Mouse (Mus musculus): ENCODE measurements around the gene Arf3.

- no peak for TF ChIP-seq CTCF (IDR thresholded peaks at IDR 0.05; ENCODE audit: borderline replicate concordance, control insufficient read depth, extremely low read depth, insufficient read depth, low read length, poor library complexity)
- no peak for TF ChIP-seq POLR2A (IDR thresholded peaks at IDR 0.05; ENCODE audit: control insufficient read depth, extremely low read depth, insufficient read depth, low read length, poor library complexity)
Measured at GRCm38 (mm10) chr15:98707766-98708372, 55.1 kb downstream of the Arf3 start, which contains the start of gene Ccdc65.
